Mouse (Mus musculus) erythroblast, embryonic 14.5 days (primary cell): Measurements from ENCODE around the gene Ifi214. TPM values are rescaled to one million over a fixed set of nuclear protein-coding genes. Genes with fewer than 3 reads are reported as not detected.

Experiments
- polyA plus RNA-seq: library from polyadenylated mRNA; stranded (reverse); fragments of >175 nt; gene quantifications from 2 replicates; pipeline ENCODE4 v1.2.3, GENCODE M21; 2012

The Ifi214 gene
- polyA plus RNA-seq, 1 experiment = not detected

Other genes with a start within 250 kb of the Ifi214 start
- gene Ackr1, start 202.2 kb downstream of the Ifi214 start, polyA plus RNA-seq = 1.0 and 1.7 TPM in 2 replicates
- 0.06 TPM in 2 replicates for gene Aim2, start 185.1 kb downstream of the Ifi214 start, polyA plus RNA-seq
- 0.01 and 0.05 TPM in 2 replicates for gene Cadm3, start 168.3 kb downstream of the Ifi214 start, polyA plus RNA-seq
- 0.12 TPM in 1 of 2 replicates, not detected in the other for gene Ifi206, start 44.9 kb downstream of the Ifi214 start, polyA plus RNA-seq
- not detected in 2 replicates for gene Ifi213, start 63.3 kb upstream of the Ifi214 start, polyA plus RNA-seq
- not detected in 2 replicates for gene Ifi209, start 95.0 kb upstream of the Ifi214 start, polyA plus RNA-seq
- gene Ifi208, start 137.7 kb upstream of the Ifi214 start, polyA plus RNA-seq = 0.01 TPM in 1 of 2 replicates, not detected in the other
- gene Ifi207, start 205.8 kb upstream of the Ifi214 start, polyA plus RNA-seq = not detected in 2 replicates
- gene Ifi204, start 231.0 kb upstream of the Ifi214 start, polyA plus RNA-seq = not detected in 2 replicates